Mouse (Mus musculus) cerebellum, adult 2 months (tissue): ENCODE measurements at regions not wholly inside any gene's neighbourhood (a gene's known extent, or its start where the extent isn't known, plus 50 kb on each side); places are given as distances from the start of the nearest gene placed in this dataset.

Experiments used
- CTCF ChIP-seq: fragments of 200-500 bp; IDR thresholded peaks from 2 replicates; pipeline ENCODE4 v1.5.1; 2011; ENCODE audit warnings: low read depth, mild to moderate bottlenecking, control low read depth, low read length, moderate library complexity, borderline replicate concordance; ENCODE audit not compliant: insufficient read depth
- POLR2A ChIP-seq: fragments of 200-500 bp; IDR thresholded peaks from 2 replicates; pipeline ENCODE4 v1.6.1; 2011; ENCODE audit warnings: low read length, control low read depth, borderline replicate concordance; ENCODE audit not compliant: insufficient read depth

DNA sequence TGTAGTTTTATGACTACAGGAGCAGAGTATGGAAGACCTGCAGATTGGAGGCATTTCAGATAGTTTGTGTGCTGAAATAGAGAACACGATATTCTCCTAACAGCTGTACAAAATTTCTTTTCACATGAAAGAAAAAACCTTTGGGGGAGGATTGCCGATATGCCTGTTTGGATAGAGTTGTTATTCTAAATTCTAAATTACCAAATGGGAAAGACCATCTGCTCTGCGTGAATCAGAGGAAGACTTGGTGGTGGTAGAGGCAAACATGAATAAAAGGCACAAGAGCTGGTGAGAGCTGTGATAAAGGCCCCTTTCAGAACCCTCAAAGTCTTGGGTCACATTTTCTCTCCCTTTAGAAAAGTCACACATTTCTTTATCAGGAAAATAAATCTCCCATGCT is 96.9 kb upstream of the Mpdz start:
- no peak for TF ChIP-seq CTCF
- no peak for TF ChIP-seq POLR2A
